Mouse (Mus musculus) kidney, postnatal 0 days (tissue): ENCODE measurements around the gene Cnn1. TPM values are rescaled to one million over a fixed set of nuclear protein-coding genes. Genes with fewer than 3 reads are reported as not detected.

Experiments
- ATAC-seq: fragments of 200-750 bp; cut with Nextera tagmentation; replicated peaks from 2 replicates; pipeline ENCODE4 v1.8.0; 2017; ENCODE audit warnings: low read depth, moderate number of reproducible peaks, moderate TSS enrichment, moderate library complexity; ENCODE audit not compliant: low FRiP score
- DNase-seq: peaks from one replicate; pipeline ENCODE4 v3.0.0-alpha.2; 2016; ENCODE audit warnings: low spot score
- H3K27ac ChIP-seq: fragments of 300-500 bp; sonication (generic); 2 replicates; pipeline ENCODE4 v1.5.1; 2014; ENCODE audit warnings: mild to moderate bottlenecking
- H3K27me3 ChIP-seq: fragments of 300-500 bp; sonication (generic); 2 replicates; pipeline ENCODE4 v1.6.1; 2014; ENCODE audit warnings: low read length, mixed read lengths; ENCODE audit not compliant: insufficient read depth
- H3K36me3 ChIP-seq: fragments of 300-500 bp; sonication (generic); 2 replicates; pipeline ENCODE4 v1.6.1; 2014; ENCODE audit warnings: low read length, mixed read lengths; ENCODE audit not compliant: insufficient read depth
- H3K4me1 ChIP-seq: fragments of 300-500 bp; sonication (generic); replicated peaks from 2 replicates; pipeline ENCODE4 v1.6.1; 2014; ENCODE audit warnings: antibody characterized with exemption, low read length, mixed read lengths; ENCODE audit not compliant: insufficient read depth
- H3K4me2 ChIP-seq: fragments of 300-500 bp; sonication (generic); 2 replicates; pipeline ENCODE4 v1.6.1; 2014; ENCODE audit warnings: mild to moderate bottlenecking, low read length, moderate library complexity, mixed read lengths
- H3K4me3 ChIP-seq: fragments of 300-500 bp; sonication (generic); replicated peaks from 2 replicates; pipeline ENCODE4 v1.5.1; 2014; ENCODE audit warnings: low read depth, low read length
- H3K9ac ChIP-seq: fragments of 300-500 bp; sonication (generic); 2 replicates; pipeline ENCODE4 v1.6.1; 2014; ENCODE audit warnings: low read depth, low read length
- H3K9me3 ChIP-seq: fragments of 300-500 bp; sonication (generic); replicated peaks from 2 replicates; pipeline ENCODE4 v1.6.1; 2016; ENCODE audit warnings: low read length, inconsistent platforms, mixed read lengths
- CTCF ChIP-seq: IDR thresholded peaks from 2 replicates; pipeline ENCODE4 v1.5.1; 2016; ENCODE audit warnings: antibody characterized with exemption, low read depth, mild to moderate bottlenecking, moderate library complexity
- WGBS: fragments of 180-500 bp; shearing (Covaris S2); extraction: QIAGEN DNeasy Blood & Tissue Kit; methylation state at CpG from one replicate; pipeline ENCODE4 v1.1.7; 2014; 5-methylcytosine and 5-hydroxymethylcytosine counted together
- polyA plus RNA-seq: library from polyadenylated mRNA; unstranded; fragments of >200 nt; fragmentation: Nextera tagmentation; extraction: Ambion mirVana; gene quantifications from 2 replicates; pipeline ENCODE4 v1.2.1, GENCODE M21; 2015

Cnn1 gene
- polyA plus RNA-seq, 1 experiment from 2014 or later: 30.8 TPM

DNA sequence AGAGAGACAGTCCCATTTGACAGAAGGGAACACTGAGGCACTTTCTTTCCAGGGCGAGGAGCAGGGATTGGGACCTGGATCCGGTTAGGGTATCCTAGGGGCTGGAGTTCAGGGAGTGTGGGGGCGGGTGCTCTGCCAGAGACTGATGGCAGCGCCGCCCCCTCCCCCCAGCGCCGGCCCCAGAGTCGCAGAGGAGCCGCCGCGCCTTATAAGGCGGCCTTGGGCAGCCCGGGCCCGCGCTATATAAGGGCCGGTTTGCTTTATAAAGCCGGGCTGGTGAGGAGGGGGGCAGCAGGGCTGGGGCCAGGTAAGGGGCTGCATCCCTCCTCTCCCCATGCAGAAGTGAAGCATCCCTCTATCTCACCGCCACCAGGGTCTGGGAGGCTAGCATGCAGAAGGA lies 906 bp downstream of the Cnn1 start:
- Histone ChIP-seq H3K9me3 (no peaks in the 10 kb centered on the region), H3K27ac (no peak overlapping the region), H3K4me1 (0 out of 2 replicates have a peak, but pooled peaks cover 4% of the 10 kb centered on the region), H3K9ac (no peak overlapping the region), H3K4me2 (peak overlapping the region; percentile 21; the same call in 1 of the 2 replicates), H3K4me3 (peak overlapping the region; percentile 0; the same call in 1 of the 2 replicates), H3K27me3 (peaks cover 17% of the 10 kb centered on the region), H3K36me3 (no peaks in the 10 kb centered on the region)
- 3% methylated on average over 18 of the region's 18 CpGs for WGBS
- no peak for TF ChIP-seq CTCF
- DNase-seq (no peak), ATAC-seq (no peak)

DNA sequence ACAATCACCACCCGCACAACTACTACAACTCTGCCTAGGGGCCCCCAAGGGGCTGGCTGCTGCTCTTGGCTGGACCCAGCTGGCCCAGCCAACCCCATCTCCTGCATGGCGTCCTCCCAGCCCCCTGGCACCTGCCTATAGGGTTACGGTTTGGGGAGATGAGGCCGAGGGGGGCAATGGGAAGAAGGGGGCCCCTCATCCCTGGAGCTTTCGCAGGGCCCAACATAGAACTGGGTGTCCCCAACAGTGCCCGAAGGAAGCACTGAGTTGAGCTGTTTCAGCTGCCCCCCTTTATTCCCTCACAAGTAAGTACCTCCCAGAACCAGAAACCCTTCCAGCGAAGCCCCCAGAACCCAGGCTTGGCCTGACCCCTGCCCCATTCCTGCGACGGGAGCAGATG lies 9.2 kb downstream of the Cnn1 start:
- Histone ChIP-seq H3K36me3 (peaks cover 24% of the 10 kb centered on the region; the same call in 1 of the 2 replicates), H3K27me3 (no peaks in the 10 kb centered on the region), H3K4me1 (no peaks in the 10 kb centered on the region), H3K9me3 (no peaks in the 10 kb centered on the region), H3K9ac (no peak overlapping the region), H3K4me3 (no peak overlapping the region), H3K4me2 (no peak overlapping the region), H3K27ac (no peak overlapping the region)
- ATAC-seq: no peak
- DNase-seq: no peak
- WGBS: 85% methylated on average over 9 of the region's 9 CpGs
- no peak for TF ChIP-seq CTCF

DNA sequence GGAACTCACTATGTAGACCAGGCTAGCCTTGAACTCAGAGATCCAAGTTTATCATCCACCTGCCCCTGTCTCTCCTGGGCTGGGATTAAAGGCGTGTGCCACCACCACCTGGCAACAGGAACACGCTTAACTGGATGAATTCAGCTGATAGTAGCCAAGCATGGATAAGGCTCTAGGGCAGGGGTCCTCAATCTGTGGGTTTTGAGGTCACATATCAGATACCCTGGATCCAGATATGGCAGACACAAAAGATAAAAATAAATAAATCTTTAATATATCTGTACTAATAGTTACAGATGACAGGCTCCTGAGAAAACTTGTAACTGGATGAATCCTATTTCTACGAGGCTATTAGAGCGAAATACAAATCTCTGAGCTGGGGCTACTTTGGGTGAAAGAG lies 16.6 kb downstream of the Cnn1 start:
- H3K27ac ChIP-seq: no peak overlapping the region
- peaks cover 5% of the 10 kb centered on the region; the same call in 1 of the 2 replicates for H3K4me1 ChIP-seq
- H3K9ac ChIP-seq: peak overlapping the region; percentile 89; the same call in 1 of the 2 replicates
- no peaks in the 10 kb centered on the region for H3K9me3 ChIP-seq
- no peaks in the 10 kb centered on the region for H3K27me3 ChIP-seq
- H3K36me3 ChIP-seq: peaks cover 26% of the 10 kb centered on the region; the same call in 1 of the 2 replicates
- peak overlapping the region; percentile 82 for H3K4me3 ChIP-seq
- ATAC-seq: no peak
- no peak for DNase-seq
- 87% methylated on average over 4 of the region's 4 CpGs for WGBS
- TF ChIP-seq CTCF: no peak
- H3K4me2 ChIP-seq: peak overlapping the region; percentile 72

DNA sequence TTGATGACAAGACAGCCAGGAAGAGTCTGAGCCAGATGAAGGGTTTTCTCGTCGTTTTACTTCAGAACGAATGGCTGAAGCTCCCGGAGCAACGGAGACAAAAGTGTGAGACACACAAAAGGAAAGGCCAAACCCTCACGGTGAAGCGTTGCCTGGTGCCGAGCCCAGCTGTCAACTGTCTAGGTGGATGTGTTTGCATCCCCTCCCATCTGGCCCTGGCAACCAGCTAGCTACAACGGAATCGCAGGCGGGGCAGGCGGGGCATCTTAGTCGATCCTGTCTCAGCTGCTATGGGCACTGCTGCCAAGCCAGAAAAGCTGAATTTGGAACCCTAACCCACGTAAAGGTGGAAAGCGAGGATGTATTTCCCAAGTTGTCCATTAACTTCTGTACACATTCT lies 17.1 kb downstream of the Cnn1 start:
- Histone ChIP-seq H3K4me1 (peaks cover 5% of the 10 kb centered on the region; the same call in 1 of the 2 replicates), H3K9me3 (no peaks in the 10 kb centered on the region), H3K27me3 (no peaks in the 10 kb centered on the region), H3K27ac (peak overlapping the region; percentile 74; the same call in 1 of the 2 replicates), H3K4me2 (peak overlapping the region; percentile 72), H3K4me3 (peak overlapping the region; percentile 82), H3K9ac (peak overlapping the region; percentile 89), H3K36me3 (peaks cover 26% of the 10 kb centered on the region; the same call in 1 of the 2 replicates)
- WGBS: 24% methylated on average over 15 of the region's 15 CpGs
- no peak for TF ChIP-seq CTCF
- DNase-seq (peak; percentile 29), ATAC-seq (no peak)

DNA sequence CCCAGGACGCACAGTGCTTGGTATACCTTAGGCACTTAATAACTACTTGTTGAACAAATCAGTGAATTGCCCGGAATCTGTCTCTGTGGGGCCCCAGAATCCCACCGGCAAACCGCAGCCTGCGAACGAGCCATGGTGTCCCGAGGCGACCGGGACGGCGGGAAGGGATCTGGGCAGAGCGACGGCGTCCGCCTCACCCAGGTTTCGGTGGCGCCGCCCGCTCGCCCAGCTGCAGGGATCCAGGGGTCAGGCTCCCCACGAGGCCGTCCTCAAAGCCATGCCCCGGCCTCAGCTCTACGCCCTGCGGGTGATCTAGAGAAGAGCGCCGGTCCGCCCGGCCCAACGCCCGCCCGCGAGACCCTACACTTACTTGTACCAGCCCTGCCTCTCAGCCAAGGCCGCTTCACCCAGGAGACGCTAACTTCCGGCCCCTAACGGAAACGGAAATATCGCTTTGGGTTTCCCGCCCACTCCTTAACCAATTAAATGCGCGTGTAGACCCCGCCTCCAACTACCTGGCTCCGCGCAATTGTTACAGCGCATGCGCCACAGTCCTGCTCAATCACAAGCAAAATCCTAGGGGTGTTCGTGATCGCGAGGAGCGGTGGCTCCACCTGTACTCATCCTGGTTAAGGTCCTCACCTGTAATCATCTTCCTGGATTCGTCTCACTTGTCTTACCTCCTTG lies 17.9 kb downstream of the Cnn1 start, which contains the start of gene Elof1:
Gene Elof1, minus strand, starts transcription at position 433 of the 687 bp plus-strand sequence.
- no peaks in the 10 kb centered on the region for H3K27me3 ChIP-seq
- ATAC-seq (peak; percentile 88), DNase-seq (peak; percentile 98)
- H3K36me3 ChIP-seq: peaks cover 21% of the 10 kb centered on the region; the same call in 1 of the 2 replicates
- TF ChIP-seq CTCF: no peak
- WGBS: under 1% methylated on average over 52 of the region's 52 CpGs
- H3K4me1 ChIP-seq: peaks cover 5% of the 10 kb centered on the region; the same call in 1 of the 2 replicates
- no peaks in the 10 kb centered on the region for H3K9me3 ChIP-seq
- H3K27ac ChIP-seq: peak within 1 kb of the TSS; percentile 74
- H3K4me3 ChIP-seq: peak within 1 kb of the TSS; percentile 82
- H3K4me2 ChIP-seq: peak within 1 kb of the TSS; percentile 72
- H3K9ac ChIP-seq: peak within 1 kb of the TSS; percentile 89

DNA sequence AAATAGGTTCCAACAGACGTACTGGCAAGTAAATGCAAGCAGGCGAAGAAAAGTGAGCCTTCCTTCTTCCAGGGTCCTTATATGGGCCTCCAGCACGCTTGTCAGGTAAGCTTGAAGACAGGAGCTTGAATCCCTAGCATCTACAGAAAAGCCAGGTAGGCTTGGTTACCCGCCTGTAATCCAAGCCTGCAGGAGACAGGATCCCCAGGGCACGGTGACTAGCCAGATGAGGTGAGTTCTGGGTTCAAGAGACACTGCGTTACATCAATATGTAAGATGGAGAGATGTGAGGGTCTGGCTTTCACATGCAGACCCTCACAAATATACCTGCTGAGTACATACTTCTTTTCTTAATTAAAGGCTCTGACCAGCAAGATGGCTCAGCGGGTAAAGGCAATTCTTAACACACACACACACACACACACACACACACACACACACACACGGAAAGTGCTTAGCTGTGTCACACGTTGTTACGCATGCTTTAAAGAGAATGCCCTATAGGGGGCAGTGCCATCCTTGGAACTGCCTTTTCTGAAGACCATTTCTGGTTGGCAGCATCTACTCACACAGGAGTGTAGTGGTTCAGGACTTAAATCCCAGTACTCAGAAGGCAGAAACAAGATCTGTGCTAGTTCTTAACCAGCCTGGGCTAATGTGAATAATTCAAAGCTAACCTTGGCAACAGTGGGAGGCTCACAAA lies 18.9 kb downstream of the Cnn1 start:
- 43% methylated on average over 10 of the region's 10 CpGs for WGBS
- peaks cover 5% of the 10 kb centered on the region; the same call in 1 of the 2 replicates for H3K4me1 ChIP-seq
- peak overlapping the region; percentile 82; the same call in 1 of the 2 replicates for H3K4me3 ChIP-seq
- no peaks in the 10 kb centered on the region for H3K9me3 ChIP-seq
- peak; percentile 76 for TF ChIP-seq CTCF
- H3K4me2 ChIP-seq: peak overlapping the region; percentile 72
- peaks cover 11% of the 10 kb centered on the region; the same call in 1 of the 2 replicates for H3K36me3 ChIP-seq
- H3K27me3 ChIP-seq: no peaks in the 10 kb centered on the region
- no peak overlapping the region for H3K9ac ChIP-seq
- DNase-seq (peak; percentile 66), ATAC-seq (no peak)
- no peak overlapping the region for H3K27ac ChIP-seq
